Mouse (Mus musculus): ENCODE data around the gene Mad1l1. TPM values are rescaled to one million over a fixed set of nuclear protein-coding genes. Genes with fewer than 3 reads are reported as not detected.

Gene Mad1l1
- polyA plus RNA-seq, 1 experiment from 2014 or later, result 32.0 TPM

DNA sequence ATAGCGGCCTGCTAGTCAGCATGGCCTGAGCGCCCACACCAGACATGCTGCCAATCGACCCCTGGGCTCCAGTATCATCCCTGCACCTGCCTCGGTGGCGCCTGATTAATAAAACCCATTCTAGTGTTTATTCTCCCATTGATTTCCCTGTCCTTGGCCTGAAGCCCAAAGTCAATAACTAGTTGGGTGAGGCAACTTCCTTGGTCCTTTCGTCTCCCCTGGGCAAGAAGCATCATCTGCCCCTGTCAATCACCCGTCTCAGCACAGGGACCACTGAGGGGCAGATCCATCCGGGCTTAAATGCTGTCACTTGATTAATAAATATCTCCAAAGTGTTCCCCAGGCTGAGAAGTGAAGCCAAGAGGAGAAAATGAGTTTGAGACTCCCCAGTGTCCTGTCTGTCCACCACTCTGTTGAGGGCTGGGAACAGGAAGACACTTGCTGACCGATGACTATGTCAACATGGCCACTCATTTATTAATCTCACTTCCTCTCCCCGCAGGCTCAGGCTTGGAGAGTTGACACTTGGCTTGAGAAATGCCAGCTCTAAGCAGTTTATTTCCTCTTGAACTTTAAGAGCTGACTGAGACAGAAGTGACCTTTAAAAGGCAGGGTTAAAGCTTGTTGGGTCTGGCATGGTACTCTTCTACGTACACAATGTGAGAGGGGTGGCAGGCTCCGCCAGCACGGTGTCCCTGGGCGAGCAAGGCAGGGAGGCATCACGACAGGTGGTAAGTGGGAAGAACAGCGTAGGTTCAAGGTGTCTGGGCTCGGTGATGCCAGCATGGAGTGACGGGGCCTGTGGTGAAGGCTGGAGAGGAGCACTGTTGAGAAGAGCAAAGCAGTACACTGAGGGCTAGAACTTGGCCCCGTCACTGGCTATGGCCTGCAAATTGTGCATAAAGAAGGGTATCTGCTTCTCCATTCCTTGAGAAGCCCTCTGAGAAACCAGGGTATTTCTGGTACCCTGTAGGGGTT is 114.3 kb downstream of the Mad1l1 start:
- no peak overlapping the region for H3K27ac ChIP-seq (ENCODE audit: low read length)
- H3K9ac ChIP-seq (ENCODE audit: low read depth, low read length), result no peak overlapping the region
- peaks cover 7% of the 10 kb centered on the region for H3K4me1 ChIP-seq (ENCODE audit: control insufficient read depth, insufficient read depth, low read length)
- H3K27me3 ChIP-seq (ENCODE audit: control insufficient read depth, insufficient read depth, low read depth, low read length), result no peaks in the 10 kb centered on the region
- no peak overlapping the region for H3K4me3 ChIP-seq (ENCODE audit: low read depth, low read length)
- H3K36me3 ChIP-seq (ENCODE audit: control insufficient read depth, insufficient read depth, low read length), result no peaks in the 10 kb centered on the region
- H3K4me2 ChIP-seq (ENCODE audit: low read length), result no peak overlapping the region
- WGBS, result 84% methylated on average over 19 of the region's 19 CpGs
- H3K9me3 ChIP-seq (replicated peaks; ENCODE audit: control insufficient read depth, low read length, poor library complexity, severe bottlenecking), result no peaks in the 10 kb centered on the region
- no peak for ATAC-seq

GRCm38 (mm10) chr5:140205991-140206390 is 115.4 kb downstream of the Mad1l1 start:
- WGBS, result 93% methylated on average over 2 of the region's 2 CpGs
- H3K4me3 ChIP-seq (ENCODE audit: low read depth, low read length), result no peak overlapping the region
- H3K4me2 ChIP-seq (ENCODE audit: low read length), result no peak overlapping the region
- H3K9ac ChIP-seq (ENCODE audit: low read depth, low read length), result no peak overlapping the region
- no peak overlapping the region for H3K27ac ChIP-seq (ENCODE audit: low read length)
- H3K27me3 ChIP-seq (ENCODE audit: control insufficient read depth, insufficient read depth, low read depth, low read length), result no peaks in the 10 kb centered on the region
- H3K9me3 ChIP-seq (replicated peaks; ENCODE audit: control insufficient read depth, low read length, poor library complexity, severe bottlenecking), result no peaks in the 10 kb centered on the region
- no peaks in the 10 kb centered on the region for H3K36me3 ChIP-seq (ENCODE audit: control insufficient read depth, insufficient read depth, low read length)
- ATAC-seq, result no peak
- peaks cover 7% of the 10 kb centered on the region for H3K4me1 ChIP-seq (ENCODE audit: control insufficient read depth, insufficient read depth, low read length)

DNA sequence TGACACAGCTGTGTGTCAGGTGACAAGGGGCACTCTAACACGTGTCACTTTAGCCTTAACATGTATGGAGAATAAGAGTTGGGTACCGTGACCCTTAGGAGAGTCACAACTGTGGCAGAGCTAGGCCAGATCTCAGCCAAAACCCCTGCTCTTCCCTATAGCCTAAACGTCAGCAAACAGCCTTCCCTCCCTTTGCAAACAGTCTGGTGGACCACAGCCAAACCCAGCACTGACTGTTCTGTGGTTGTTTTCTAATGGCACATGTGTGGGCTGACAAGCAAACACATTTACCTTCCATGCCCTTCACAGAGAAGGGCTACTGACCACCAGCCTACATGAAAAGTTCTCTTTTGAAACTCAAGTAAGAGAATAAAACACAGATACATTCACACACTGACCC is 116.9 kb downstream of the Mad1l1 start:
- Histone ChIP-seq H3K27ac (ENCODE audit: low read length) (no peak overlapping the region), H3K9me3 (replicated peaks; ENCODE audit: control insufficient read depth, low read length, poor library complexity, severe bottlenecking) (no peaks in the 10 kb centered on the region), H3K4me2 (ENCODE audit: low read length) (no peak overlapping the region), H3K36me3 (ENCODE audit: control insufficient read depth, insufficient read depth, low read length) (no peaks in the 10 kb centered on the region), H3K27me3 (ENCODE audit: control insufficient read depth, insufficient read depth, low read depth, low read length) (no peaks in the 10 kb centered on the region), H3K9ac (ENCODE audit: low read depth, low read length) (no peak overlapping the region), H3K4me1 (ENCODE audit: control insufficient read depth, insufficient read depth, low read length) (peaks cover 7% of the 10 kb centered on the region), H3K4me3 (ENCODE audit: low read depth, low read length) (no peak overlapping the region)
- 73% methylated on average over 3 of the region's 3 CpGs for WGBS
- no peak for ATAC-seq

GRCm38 (mm10) chr5:140204037-140204436 is 117.3 kb downstream of the Mad1l1 start:
- Histone ChIP-seq H3K9ac (ENCODE audit: low read depth, low read length) (no peak overlapping the region), H3K27ac (ENCODE audit: low read length) (no peak overlapping the region), H3K36me3 (ENCODE audit: control insufficient read depth, insufficient read depth, low read length) (no peaks in the 10 kb centered on the region), H3K9me3 (replicated peaks; ENCODE audit: control insufficient read depth, low read length, poor library complexity, severe bottlenecking) (no peaks in the 10 kb centered on the region), H3K4me1 (ENCODE audit: control insufficient read depth, insufficient read depth, low read length) (peaks cover 5% of the 10 kb centered on the region), H3K27me3 (ENCODE audit: control insufficient read depth, insufficient read depth, low read depth, low read length) (no peaks in the 10 kb centered on the region), H3K4me2 (ENCODE audit: low read length) (no peak overlapping the region), H3K4me3 (ENCODE audit: low read depth, low read length) (no peak overlapping the region)
- WGBS, result 91% methylated on average over 5 of the region's 5 CpGs
- no peak for ATAC-seq

DNA sequence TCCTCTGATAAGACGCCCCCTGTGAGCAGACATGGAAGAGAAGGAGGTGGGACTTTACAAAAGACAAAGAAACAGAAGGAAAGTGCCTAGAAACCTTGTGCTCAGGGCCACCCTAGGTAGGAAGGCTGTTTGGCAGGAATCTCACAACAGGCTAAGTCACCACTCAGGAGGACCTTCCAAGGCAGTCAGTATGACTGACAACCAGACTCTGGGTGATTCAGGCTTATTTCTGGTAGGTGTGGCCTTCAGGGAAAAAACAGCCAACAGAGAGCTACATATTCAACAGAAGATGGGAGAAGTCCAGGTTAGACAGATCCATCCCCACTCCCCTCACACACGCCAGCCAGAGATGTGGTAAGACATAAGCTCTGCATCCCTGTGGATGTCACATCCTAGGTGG is 118.9 kb downstream of the Mad1l1 start:
- Histone ChIP-seq H3K27me3 (ENCODE audit: control insufficient read depth, insufficient read depth, low read depth, low read length) (no peaks in the 10 kb centered on the region), H3K4me3 (ENCODE audit: low read depth, low read length) (no peak overlapping the region), H3K9ac (ENCODE audit: low read depth, low read length) (no peak overlapping the region), H3K36me3 (ENCODE audit: control insufficient read depth, insufficient read depth, low read length) (no peaks in the 10 kb centered on the region), H3K27ac (ENCODE audit: low read length) (no peak overlapping the region), H3K4me1 (ENCODE audit: control insufficient read depth, insufficient read depth, low read length) (no peaks in the 10 kb centered on the region), H3K9me3 (replicated peaks; ENCODE audit: control insufficient read depth, low read length, poor library complexity, severe bottlenecking) (no peaks in the 10 kb centered on the region), H3K4me2 (ENCODE audit: low read length) (no peak overlapping the region)
- WGBS, result 72% methylated on average over 2 of the region's 2 CpGs
- no peak for ATAC-seq

GRCm38 (mm10) chr5:140201566-140201965 is 119.8 kb downstream of the Mad1l1 start:
- Histone ChIP-seq H3K4me3 (ENCODE audit: low read depth, low read length) (no peak overlapping the region), H3K27me3 (ENCODE audit: control insufficient read depth, insufficient read depth, low read depth, low read length) (no peaks in the 10 kb centered on the region), H3K4me2 (ENCODE audit: low read length) (no peak overlapping the region), H3K27ac (ENCODE audit: low read length) (no peak overlapping the region), H3K9me3 (replicated peaks; ENCODE audit: control insufficient read depth, low read length, poor library complexity, severe bottlenecking) (no peaks in the 10 kb centered on the region), H3K4me1 (ENCODE audit: control insufficient read depth, insufficient read depth, low read length) (no peaks in the 10 kb centered on the region), H3K36me3 (ENCODE audit: control insufficient read depth, insufficient read depth, low read length) (no peaks in the 10 kb centered on the region), H3K9ac (ENCODE audit: low read depth, low read length) (no peak overlapping the region)
- ATAC-seq, result no peak
- WGBS, result 92% methylated on average over 5 of the region's 5 CpGs

DNA sequence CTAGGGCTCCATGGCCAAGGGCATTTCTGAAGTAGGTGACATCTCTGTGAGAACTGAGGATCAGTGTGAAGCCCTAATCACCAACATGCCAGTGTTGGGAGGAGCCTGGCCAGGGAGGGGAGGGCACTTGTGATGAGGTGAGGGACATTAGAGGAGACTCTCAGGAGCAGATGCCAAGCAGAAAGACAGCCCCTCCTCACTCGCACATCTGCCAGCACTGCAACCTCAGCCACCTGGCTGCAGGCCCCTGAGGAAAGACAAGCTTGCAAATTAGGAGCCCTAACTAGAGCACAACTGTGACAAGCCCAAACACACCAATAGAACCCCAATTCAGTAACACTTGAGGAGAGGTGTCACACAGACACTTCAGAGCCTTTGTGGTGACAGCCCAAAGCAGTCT is 120.2 kb downstream of the Mad1l1 start:
- Histone ChIP-seq H3K27me3 (ENCODE audit: control insufficient read depth, insufficient read depth, low read depth, low read length) (no peaks in the 10 kb centered on the region), H3K4me1 (ENCODE audit: control insufficient read depth, insufficient read depth, low read length) (no peaks in the 10 kb centered on the region), H3K9me3 (replicated peaks; ENCODE audit: control insufficient read depth, low read length, poor library complexity, severe bottlenecking) (no peaks in the 10 kb centered on the region), H3K36me3 (ENCODE audit: control insufficient read depth, insufficient read depth, low read length) (no peaks in the 10 kb centered on the region), H3K4me2 (ENCODE audit: low read length) (no peak overlapping the region), H3K27ac (ENCODE audit: low read length) (no peak overlapping the region), H3K4me3 (ENCODE audit: low read depth, low read length) (no peak overlapping the region), H3K9ac (ENCODE audit: low read depth, low read length) (no peak overlapping the region)
- ATAC-seq, result no peak
- WGBS, result 94% methylated on average over 1 of the region's 1 CpGs

- Histone ChIP-seq H3K4me1 (ENCODE audit: control insufficient read depth, insufficient read depth, low read length) (peaks cover 15% of the 10 kb centered on the region), H3K9ac (ENCODE audit: low read depth, low read length) (no peak overlapping the region), H3K4me2 (ENCODE audit: low read length) (no peak overlapping the region), H3K4me3 (ENCODE audit: low read depth, low read length) (no peak overlapping the region), H3K9me3 (replicated peaks; ENCODE audit: control insufficient read depth, low read length, poor library complexity, severe bottlenecking) (no peaks in the 10 kb centered on the region), H3K27ac (ENCODE audit: low read length) (no peak overlapping the region), H3K36me3 (ENCODE audit: control insufficient read depth, insufficient read depth, low read length) (0 out of 2 replicates have a peak, but pooled peaks cover 2% of the 10 kb centered on the region), H3K27me3 (ENCODE audit: control insufficient read depth, insufficient read depth, low read depth, low read length) (no peaks in the 10 kb centered on the region)
- WGBS, result 33% methylated on average over 4 of the region's 4 CpGs
- no peak for ATAC-seq
Observed at GRCm38 (mm10) chr5:140197705-140198104, 123.6 kb downstream of the Mad1l1 start.

GRCm38 (mm10) chr5:140196446-140196845 is 124.9 kb downstream of the Mad1l1 start:
- no peak for ATAC-seq
- no peak overlapping the region for H3K4me2 ChIP-seq (ENCODE audit: low read length)
- H3K9ac ChIP-seq (ENCODE audit: low read depth, low read length), result no peak overlapping the region
- WGBS, result 87% methylated on average over 3 of the region's 3 CpGs
- H3K9me3 ChIP-seq (replicated peaks; ENCODE audit: control insufficient read depth, low read length, poor library complexity, severe bottlenecking), result no peaks in the 10 kb centered on the region
- H3K27me3 ChIP-seq (ENCODE audit: control insufficient read depth, insufficient read depth, low read depth, low read length), result no peaks in the 10 kb centered on the region
- 0 out of 2 replicates have a peak, but pooled peaks cover 2% of the 10 kb centered on the region for H3K36me3 ChIP-seq (ENCODE audit: control insufficient read depth, insufficient read depth, low read length)
- no peak overlapping the region for H3K27ac ChIP-seq (ENCODE audit: low read length)
- no peak overlapping the region for H3K4me3 ChIP-seq (ENCODE audit: low read depth, low read length)
- H3K4me1 ChIP-seq (ENCODE audit: control insufficient read depth, insufficient read depth, low read length), result peaks cover 15% of the 10 kb centered on the region

Measured in midbrain, embryonic 16.5 days (tissue).